Mouse (Mus musculus): ENCODE data around the gene Pfdn6. TPM values are rescaled to one million over a fixed set of nuclear protein-coding genes. Genes with fewer than 3 reads are reported as not detected.

Pfdn6 gene
- polyA plus RNA-seq, 1 experiment: 89.6 TPM

DNA sequence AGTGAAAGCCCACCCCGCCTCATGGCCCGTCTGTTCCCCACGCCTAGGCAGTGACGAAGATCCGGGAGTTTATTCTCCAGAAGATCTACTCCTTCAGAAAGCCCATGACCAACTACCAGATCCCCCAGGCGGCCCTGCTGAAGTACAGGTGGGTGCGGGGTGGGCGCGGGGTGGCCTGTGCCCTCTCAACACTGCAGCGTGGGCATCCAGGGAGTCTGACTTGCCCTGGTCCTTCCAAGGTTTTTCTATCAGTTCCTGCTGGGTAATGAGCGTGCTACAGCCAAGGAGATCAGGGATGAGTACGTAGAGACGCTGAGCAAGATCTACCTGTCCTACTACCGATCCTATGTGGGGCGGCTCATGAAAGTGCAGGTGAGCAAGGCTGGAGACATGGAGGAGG, 19.8 kb upstream of the Pfdn6 start:
- no peaks in the 10 kb centered on the region for H3K4me1 ChIP-seq (ENCODE audit: control insufficient read depth, insufficient read depth, low read length)
- WGBS: 95% methylated on average over 15 of the region's 15 CpGs
- H3K4me3 ChIP-seq (replicated peaks; ENCODE audit: control insufficient read depth, low read depth, low read length): no peak overlapping the region
- H3K27ac ChIP-seq (ENCODE audit: control insufficient read depth, insufficient read depth, low read depth, low read length, poor library complexity): no peak overlapping the region
- TF ChIP-seq POLR2A (IDR thresholded peaks at IDR 0.05; ENCODE audit: borderline replicate concordance, control insufficient read depth, low read depth, low read length) (no peak), CTCF (IDR thresholded peaks at IDR 0.05; ENCODE audit: control insufficient read depth, insufficient read depth, low read length) (no peak)

DNA sequence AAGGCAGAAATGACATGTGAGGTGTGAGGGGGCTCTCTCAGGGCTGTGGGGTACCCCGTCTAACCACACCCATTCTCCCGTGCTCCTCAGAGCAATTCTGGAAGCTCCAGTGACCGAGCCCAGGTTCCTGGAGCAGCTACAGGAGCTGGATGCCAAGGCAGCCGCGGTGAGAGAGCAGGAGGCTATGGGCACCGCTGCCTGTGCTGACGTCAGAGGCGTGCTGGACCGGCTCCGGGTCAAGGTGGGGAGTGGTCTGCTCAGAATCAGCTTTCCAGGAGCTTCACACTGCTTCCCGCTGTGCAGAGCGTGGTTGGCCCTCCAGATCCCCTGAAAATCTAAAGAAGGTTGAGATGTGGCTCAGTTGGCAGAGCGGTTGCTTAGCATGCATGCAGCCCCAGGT, 19.0 kb upstream of the Pfdn6 start:
- no peak for TF ChIP-seq POLR2A (IDR thresholded peaks at IDR 0.05; ENCODE audit: borderline replicate concordance, control insufficient read depth, low read depth, low read length)
- TF ChIP-seq CTCF (IDR thresholded peaks at IDR 0.05; ENCODE audit: control insufficient read depth, insufficient read depth, low read length): no peak
- Histone ChIP-seq H3K4me3 (replicated peaks; ENCODE audit: control insufficient read depth, low read depth, low read length) (no peak overlapping the region), H3K27ac (ENCODE audit: control insufficient read depth, insufficient read depth, low read depth, low read length, poor library complexity) (no peak overlapping the region), H3K4me1 (ENCODE audit: control insufficient read depth, insufficient read depth, low read length) (peaks cover 1% of the 10 kb centered on the region; the same call in 1 of the 2 replicates)
- 94% methylated on average over 13 of the region's 13 CpGs for WGBS

DNA sequence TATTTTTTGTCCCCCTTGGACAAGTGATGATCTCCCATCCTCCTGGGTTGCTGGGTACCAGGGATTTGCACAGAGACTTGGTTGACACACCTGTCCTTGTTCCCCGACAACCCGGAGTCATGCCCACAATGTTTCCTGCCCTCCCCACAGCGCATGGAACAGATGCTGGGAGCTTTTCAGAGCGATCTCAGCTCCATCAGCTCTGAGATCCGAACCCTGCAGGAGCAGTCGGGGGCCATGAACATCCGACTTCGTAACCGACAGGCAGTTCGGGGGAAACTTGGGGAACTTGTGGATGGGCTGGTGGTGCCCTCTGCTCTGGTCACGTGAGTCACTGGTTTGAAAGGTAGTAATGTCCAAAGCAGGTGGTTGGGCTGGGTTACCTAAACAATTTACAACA, 18.3 kb upstream of the Pfdn6 start:
- peaks cover 1% of the 10 kb centered on the region; the same call in 1 of the 2 replicates for H3K4me1 ChIP-seq (ENCODE audit: control insufficient read depth, insufficient read depth, low read length)
- WGBS: 95% methylated on average over 11 of the region's 11 CpGs
- TF ChIP-seq POLR2A (IDR thresholded peaks at IDR 0.05; ENCODE audit: borderline replicate concordance, control insufficient read depth, low read depth, low read length): no peak
- TF ChIP-seq CTCF (IDR thresholded peaks at IDR 0.05; ENCODE audit: control insufficient read depth, insufficient read depth, low read length): no peak

DNA sequence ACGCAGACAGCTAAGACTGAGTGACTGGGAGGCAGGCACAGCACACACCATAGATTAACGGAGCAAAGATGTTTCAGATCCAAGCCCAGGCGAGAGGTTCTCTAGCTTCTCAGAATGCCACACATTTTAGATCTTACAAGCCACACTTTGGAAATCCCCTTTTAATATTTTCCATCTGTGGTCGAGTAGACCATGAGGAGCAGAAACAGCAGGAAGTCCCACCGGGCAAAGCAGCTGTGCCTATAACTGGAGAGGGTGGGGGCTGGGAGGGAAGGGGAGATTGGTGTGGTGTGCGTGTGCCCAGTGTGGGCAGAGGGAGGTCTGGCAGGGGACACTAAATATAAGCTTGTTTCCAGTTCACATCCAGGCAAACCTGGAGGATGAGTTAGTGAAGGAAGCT, 17.4 kb upstream of the Pfdn6 start:
- no peak for TF ChIP-seq POLR2A (IDR thresholded peaks at IDR 0.05; ENCODE audit: borderline replicate concordance, control insufficient read depth, low read depth, low read length)
- no peak for TF ChIP-seq CTCF (IDR thresholded peaks at IDR 0.05; ENCODE audit: control insufficient read depth, insufficient read depth, low read length)
- Histone ChIP-seq H3K27ac (ENCODE audit: control insufficient read depth, insufficient read depth, low read depth, low read length, poor library complexity) (no peak overlapping the region), H3K4me3 (replicated peaks; ENCODE audit: control insufficient read depth, low read depth, low read length) (no peak overlapping the region), H3K4me1 (ENCODE audit: control insufficient read depth, insufficient read depth, low read length) (peaks cover 1% of the 10 kb centered on the region; the same call in 1 of the 2 replicates)
- WGBS: 68% methylated on average over 6 of the region's 6 CpGs

More for the DNA sequence above, 18.3 kb upstream of the Pfdn6 start:
- Histone ChIP-seq H3K27ac (ENCODE audit: control insufficient read depth, insufficient read depth, low read depth, low read length, poor library complexity) (no peak overlapping the region), H3K4me3 (replicated peaks; ENCODE audit: control insufficient read depth, low read depth, low read length) (no peak overlapping the region)

DNA sequence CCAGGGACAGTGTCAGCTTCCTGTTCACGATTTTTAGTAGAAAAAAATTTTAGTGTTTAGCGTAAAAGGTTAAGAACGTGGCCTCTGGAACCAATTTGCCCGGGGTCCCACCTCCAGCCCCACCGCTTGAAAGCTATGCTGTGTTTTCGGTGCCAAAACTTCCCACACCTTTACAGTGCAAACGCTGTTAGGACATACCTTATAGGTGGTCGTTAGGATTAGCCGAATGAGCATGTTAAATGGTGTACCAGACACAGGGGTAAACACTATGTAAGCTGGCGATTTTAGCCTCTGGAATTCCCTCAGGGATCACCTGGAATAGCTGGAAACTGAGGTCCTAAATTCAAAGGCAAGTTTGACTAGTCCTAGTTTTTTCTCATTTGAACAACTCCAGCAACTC, 16.2 kb upstream of the Pfdn6 start:
- 6% methylated on average over 10 of the region's 10 CpGs for WGBS
- peak overlapping the region; percentile 95 for H3K4me3 ChIP-seq (replicated peaks; ENCODE audit: control insufficient read depth, low read depth, low read length)
- peaks cover 1% of the 10 kb centered on the region; the same call in 1 of the 2 replicates for H3K4me1 ChIP-seq (ENCODE audit: control insufficient read depth, insufficient read depth, low read length)
- peak overlapping the region; percentile 92 for H3K27ac ChIP-seq (ENCODE audit: control insufficient read depth, insufficient read depth, low read depth, low read length, poor library complexity)
- no peak for TF ChIP-seq POLR2A (IDR thresholded peaks at IDR 0.05; ENCODE audit: borderline replicate concordance, control insufficient read depth, low read depth, low read length)
- no peak for TF ChIP-seq CTCF (IDR thresholded peaks at IDR 0.05; ENCODE audit: control insufficient read depth, insufficient read depth, low read length)

DNA sequence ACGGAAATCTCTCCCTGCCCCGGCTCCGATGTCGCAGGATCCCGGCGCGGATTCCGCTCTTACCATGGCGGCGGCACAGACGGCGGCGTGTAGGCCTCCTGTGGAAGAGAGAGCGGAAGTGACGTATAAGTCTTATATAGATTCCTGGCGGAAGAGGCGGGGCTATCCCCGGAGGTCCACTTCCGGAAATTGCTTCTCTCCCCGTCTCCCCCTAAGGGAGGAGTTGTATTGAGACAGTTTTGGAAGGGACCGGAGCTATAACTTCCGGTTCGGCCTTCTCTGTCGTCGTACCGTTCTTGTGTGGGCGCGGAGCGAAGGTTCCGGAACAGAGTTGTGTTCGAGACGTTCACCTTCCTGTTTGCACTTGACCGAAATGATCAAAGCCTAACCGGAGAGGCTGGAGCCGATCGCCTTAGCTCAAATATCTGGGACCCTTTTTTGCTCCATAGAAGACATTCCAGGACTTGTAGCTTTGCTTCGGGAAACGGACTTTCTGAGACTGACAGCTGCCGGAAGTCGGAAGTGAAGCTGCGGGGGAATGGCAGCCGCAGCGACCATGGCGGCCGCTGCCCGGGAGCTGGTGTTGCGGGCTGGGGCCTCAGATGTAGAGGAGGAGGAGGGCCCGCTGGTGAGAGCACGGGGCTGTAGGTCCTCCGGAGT, 15.5 kb upstream of the Pfdn6 start, which contains the start of the genes Vps52 and Rps18:
TSS of gene Vps52 (plus strand) at position 258 of the 660 bp plus-strand sequence.
TSS of gene Rps18 (minus strand) at position 447 of the 660 bp plus-strand sequence.
- Histone ChIP-seq H3K4me1 (ENCODE audit: control insufficient read depth, insufficient read depth, low read length) (peaks cover 1% of the 10 kb centered on the region; the same call in 1 of the 2 replicates), H3K4me3 (replicated peaks; ENCODE audit: control insufficient read depth, low read depth, low read length) (peak within 1 kb of the TSS; percentile 95), H3K27ac (ENCODE audit: control insufficient read depth, insufficient read depth, low read depth, low read length, poor library complexity) (peak within 1 kb of the TSS; percentile 92)
- TF ChIP-seq CTCF (IDR thresholded peaks at IDR 0.05; ENCODE audit: control insufficient read depth, insufficient read depth, low read length): no peak
- TF ChIP-seq POLR2A (IDR thresholded peaks at IDR 0.05; ENCODE audit: borderline replicate concordance, control insufficient read depth, low read depth, low read length): peak; percentile 94
- under 1% methylated on average over 50 of the region's 50 CpGs for whole genome bisulfite sequencing

DNA sequence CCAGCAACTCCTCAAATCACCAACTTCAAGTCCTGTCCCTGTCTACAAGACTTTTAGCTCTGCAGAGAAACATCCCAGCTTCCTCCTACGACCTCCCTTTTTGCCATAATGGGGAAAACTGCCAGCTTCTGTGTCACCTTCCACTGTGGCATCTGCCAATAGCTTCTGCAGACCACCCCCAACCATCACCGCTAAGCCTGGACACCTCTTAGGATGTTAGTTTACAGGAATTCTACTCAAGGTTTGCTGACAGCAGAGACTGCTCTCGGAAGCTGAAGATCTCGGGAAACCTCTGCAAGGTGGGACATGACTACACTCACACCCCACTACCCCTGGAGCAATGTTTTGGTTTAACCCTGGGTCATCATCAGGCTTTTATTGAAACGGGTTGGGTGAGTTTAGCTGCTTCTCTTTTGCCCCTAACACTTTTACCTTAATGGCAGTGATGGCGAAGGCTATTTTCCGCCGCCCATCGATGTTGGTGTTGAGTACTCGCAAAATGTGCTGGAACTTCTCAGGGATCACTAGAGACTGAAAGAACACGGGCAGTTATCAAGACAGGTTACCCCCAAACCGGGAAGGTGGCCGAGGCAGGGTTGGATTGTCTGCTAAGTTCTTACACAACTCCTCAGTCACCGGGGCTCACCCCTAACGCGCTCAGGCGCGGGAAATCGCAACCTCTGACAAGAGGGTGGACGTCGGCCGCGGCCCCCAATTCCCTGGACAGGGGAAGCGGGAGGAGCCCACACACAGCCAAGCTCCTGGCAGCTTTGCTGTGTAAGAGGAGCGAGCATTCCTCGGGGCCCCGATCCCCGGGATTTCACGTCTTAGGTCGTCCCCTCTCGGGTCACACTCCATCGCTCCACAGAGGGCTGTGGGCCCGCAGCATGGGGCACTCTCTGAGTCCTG, 14.8 kb upstream of the Pfdn6 start:
- under 1% methylated on average over 33 of the region's 33 CpGs for WGBS
- TF ChIP-seq CTCF (IDR thresholded peaks at IDR 0.05; ENCODE audit: control insufficient read depth, insufficient read depth, low read length) (no peak), POLR2A (IDR thresholded peaks at IDR 0.05; ENCODE audit: borderline replicate concordance, control insufficient read depth, low read depth, low read length) (no peak)

More for the DNA sequence above, 14.8 kb upstream of the Pfdn6 start:
- H3K4me3 ChIP-seq (replicated peaks; ENCODE audit: control insufficient read depth, low read depth, low read length): peak overlapping the region; percentile 65
- H3K4me1 ChIP-seq (ENCODE audit: control insufficient read depth, insufficient read depth, low read length): peaks cover 3% of the 10 kb centered on the region
- peak overlapping the region; percentile 92 for H3K27ac ChIP-seq (ENCODE audit: control insufficient read depth, insufficient read depth, low read depth, low read length, poor library complexity)
